Mouse (Mus musculus) spleen, postnatal 14 days (tissue): ENCODE measurements around the gene Lypla2.

Experiments
- DNase-seq, 2 experiments: peaks; one replicate each; pipeline ENCODE4 v3.0.0; 2021 to 2022; ENCODE audit warnings: low spot score in 2 of 2

The Lypla2 gene

DNA sequence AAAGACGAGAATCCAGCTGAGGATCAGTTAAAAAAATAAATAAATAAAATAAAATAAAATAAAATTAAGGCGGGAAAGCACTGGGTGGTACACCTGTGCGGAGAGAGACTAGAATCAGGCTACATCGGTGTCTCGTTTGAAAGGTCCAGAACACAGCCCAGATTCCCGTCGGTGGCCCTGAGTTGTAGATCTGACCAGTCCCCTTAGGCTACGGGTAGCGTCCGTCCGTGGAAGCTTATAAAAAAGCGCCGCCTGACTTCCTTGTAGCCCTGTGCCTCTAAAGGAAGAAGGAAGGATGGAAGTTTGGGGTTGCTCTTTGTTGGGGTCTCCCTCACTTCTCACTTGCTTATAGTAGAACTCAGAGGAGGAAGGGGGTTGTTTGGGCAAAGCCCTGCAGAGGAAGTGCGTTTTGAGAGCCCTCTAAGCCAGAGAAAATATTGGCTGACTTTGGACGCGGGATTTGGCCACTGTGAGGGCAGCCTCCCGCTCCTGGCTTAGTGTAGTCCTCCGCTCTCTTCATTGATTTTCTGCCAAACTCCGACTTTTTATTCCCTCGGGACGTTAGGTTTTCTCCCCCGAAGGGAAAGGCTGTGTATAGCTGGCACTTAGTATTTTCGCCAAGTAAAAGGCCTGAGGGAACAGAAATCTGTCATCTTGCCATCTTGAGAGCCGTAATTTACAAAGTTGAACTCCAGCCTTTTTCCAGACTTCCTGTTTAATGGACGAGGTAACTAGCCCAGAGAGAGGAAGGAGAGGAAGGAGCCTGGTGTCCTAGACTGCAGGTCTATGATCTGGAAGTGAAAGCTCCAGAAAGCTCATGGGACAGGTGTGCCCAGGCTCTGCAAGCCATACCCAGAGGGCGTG, 50.9 kb downstream of the Lypla2 start:
- no peak for DNase-seq

- DNase-seq = peak; percentile 95 to 97
Measured at GRCm38 (mm10) chr4:135920304-135921241, 51.9 kb downstream of the Lypla2 start, which contains the start of gene Fuca1. TSS of gene Fuca1 (plus strand) at chr4:135920735.

DNA sequence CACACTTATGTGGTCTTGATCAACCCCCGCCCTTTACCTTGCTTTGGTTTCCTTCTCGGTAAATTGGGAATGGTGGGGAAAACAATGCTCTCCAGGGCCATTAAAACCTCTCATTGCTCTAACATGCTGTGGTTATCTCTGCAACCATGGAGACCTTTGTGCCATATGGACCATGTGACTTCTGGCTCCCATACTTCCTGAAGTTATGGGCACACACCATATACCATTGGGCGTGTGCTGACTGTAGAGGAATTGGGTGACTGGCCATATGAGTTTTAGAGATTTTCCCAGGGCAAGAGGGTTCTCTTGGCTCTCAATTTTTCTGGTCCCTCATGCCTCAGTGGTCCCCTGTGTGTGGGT, 53.2 kb downstream of the Lypla2 start:
- no peak for DNase-seq

DNA sequence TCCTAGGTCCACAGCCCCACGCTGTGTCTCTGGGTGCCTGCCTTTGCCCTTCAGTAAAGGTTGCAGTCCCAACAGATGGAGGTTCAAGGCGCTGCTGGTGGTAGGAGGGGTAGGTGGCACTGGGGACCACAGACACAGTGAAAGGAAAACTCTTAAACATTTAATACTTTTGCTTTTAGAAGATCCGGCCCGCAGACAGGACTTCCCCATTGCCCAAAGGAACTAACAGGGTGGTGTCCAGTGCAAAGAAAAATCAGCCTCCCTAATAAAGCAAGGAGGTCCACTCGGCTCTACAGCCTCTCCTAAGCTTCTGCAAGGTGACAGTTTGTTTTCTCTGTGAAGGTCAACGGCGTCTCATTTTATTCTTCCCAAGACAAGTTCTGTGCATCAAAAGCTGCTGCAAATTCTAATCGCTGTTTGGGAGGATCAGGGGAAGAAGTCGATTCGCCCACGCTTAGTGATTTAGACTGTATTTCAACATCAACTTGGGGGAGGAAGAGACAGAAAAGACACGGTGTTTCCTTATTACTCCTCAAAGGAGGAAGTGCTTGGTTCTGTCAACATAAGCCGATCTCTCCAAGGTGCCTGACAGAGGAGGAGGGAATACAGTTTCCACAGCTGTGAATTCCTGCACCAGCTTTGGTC, 53.7 kb downstream of the Lypla2 start:
- no peak for DNase-seq
